Mouse (Mus musculus): Measurements from ENCODE around the gene Acvrl1.

DNA sequence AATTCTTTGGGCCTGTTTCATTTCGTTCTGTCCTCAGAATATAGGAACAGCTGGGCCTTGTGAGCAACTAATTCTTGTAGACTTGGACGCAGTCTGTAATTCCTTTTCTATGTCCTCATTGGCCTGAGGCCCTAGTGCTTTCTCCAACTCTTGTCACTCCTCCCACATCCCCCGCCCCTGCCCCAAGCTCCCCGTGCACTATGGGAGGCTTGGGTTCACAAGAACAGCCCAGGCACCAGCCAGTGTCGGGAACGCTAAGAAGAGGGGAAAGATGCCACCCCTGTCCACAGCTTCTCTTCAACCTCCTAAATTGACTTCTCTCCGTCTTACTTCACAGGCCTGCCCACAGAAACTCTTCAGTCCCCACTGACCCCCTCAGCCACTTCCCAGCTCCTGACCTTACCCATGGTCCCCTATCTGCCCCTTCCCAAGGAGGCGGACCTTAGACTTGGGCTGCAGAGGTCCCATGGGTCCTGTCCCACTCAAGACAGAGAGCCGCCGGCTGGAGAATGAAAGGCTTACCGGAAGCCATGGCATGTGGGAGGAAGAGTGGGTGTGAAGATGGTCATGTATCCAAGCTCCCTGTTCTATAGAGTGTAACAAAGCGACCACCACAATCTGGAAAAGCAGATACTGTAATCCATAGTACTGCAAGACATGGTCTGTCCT lies 1.3 kb upstream of the Acvrl1 start:
- TF ChIP-seq CTCF (IDR thresholded peaks at IDR 0.05; ENCODE audit: control insufficient read depth, insufficient read depth, insufficient replicate concordance, low read depth, low read length) (no peak), POLR2A (IDR thresholded peaks at IDR 0.05; ENCODE audit: control insufficient read depth, low read depth, low read length) (no peak)

All from testis, adult 2 months (tissue).